Mouse (Mus musculus): ENCODE results near the gene Carm1. TPM values are rescaled to one million over a fixed set of nuclear protein-coding genes. Genes with fewer than 3 reads are reported as not detected.

Gene Carm1
- polyA plus RNA-seq, 1 experiment from 2014 or later, result 10.8 TPM

- no peak for ATAC-seq
- TF ChIP-seq EP300 (IDR thresholded peaks at IDR 0.05), result no peak
- TF ChIP-seq CTCF (IDR thresholded peaks at IDR 0.05), result no peak
- H3K4me3 ChIP-seq (ENCODE audit: low read depth, low read length), result no peak overlapping the region
- H3K36me3 ChIP-seq (ENCODE audit: insufficient read depth, low read length), result no peaks in the 10 kb centered on the region
- DNase-seq (ENCODE audit: low spot score), result no peak
- H3K9ac ChIP-seq (replicated peaks; ENCODE audit: low read depth), result no peak overlapping the region
- H3K9me3 ChIP-seq (ENCODE audit: low read length), result no peaks in the 10 kb centered on the region
- H3K27ac ChIP-seq (ENCODE audit: low read length), result no peak overlapping the region
- no peaks in the 10 kb centered on the region for H3K27me3 ChIP-seq (replicated peaks; ENCODE audit: insufficient read depth, low read length)
- WGBS, result 68% methylated on average over 3 of the region's 3 CpGs
- H3K4me1 ChIP-seq (ENCODE audit: insufficient read depth, low read depth, low read length), result no peaks in the 10 kb centered on the region
- no peak overlapping the region for H3K4me2 ChIP-seq (replicated peaks; ENCODE audit: low read depth, low read length)
Measured at GRCm38 (mm10) chr9:21600186-21600585, 53.5 kb downstream of the Carm1 start.

GRCm38 (mm10) chr9:21601073-21601472 is 54.4 kb downstream of the Carm1 start:
- no peak overlapping the region for H3K4me3 ChIP-seq (ENCODE audit: low read depth, low read length)
- H3K9me3 ChIP-seq (ENCODE audit: low read length), result no peaks in the 10 kb centered on the region
- no peaks in the 10 kb centered on the region for H3K4me1 ChIP-seq (ENCODE audit: insufficient read depth, low read depth, low read length)
- WGBS, result 64% methylated on average over 2 of the region's 2 CpGs
- no peak for TF ChIP-seq CTCF (IDR thresholded peaks at IDR 0.05)
- TF ChIP-seq EP300 (IDR thresholded peaks at IDR 0.05), result no peak
- no peak for ATAC-seq
- DNase-seq (ENCODE audit: low spot score), result no peak
- H3K27me3 ChIP-seq (replicated peaks; ENCODE audit: insufficient read depth, low read length), result no peaks in the 10 kb centered on the region
- H3K9ac ChIP-seq (replicated peaks; ENCODE audit: low read depth), result no peak overlapping the region
- H3K4me2 ChIP-seq (replicated peaks; ENCODE audit: low read depth, low read length), result no peak overlapping the region
- H3K27ac ChIP-seq (ENCODE audit: low read length), result no peak overlapping the region
- H3K36me3 ChIP-seq (ENCODE audit: insufficient read depth, low read length), result no peaks in the 10 kb centered on the region

- Histone ChIP-seq H3K4me2 (replicated peaks; ENCODE audit: low read depth, low read length) (no peak overlapping the region), H3K4me1 (ENCODE audit: insufficient read depth, low read depth, low read length) (no peaks in the 10 kb centered on the region), H3K4me3 (ENCODE audit: low read depth, low read length) (no peak overlapping the region), H3K27ac (ENCODE audit: low read length) (no peak overlapping the region), H3K27me3 (replicated peaks; ENCODE audit: insufficient read depth, low read length) (no peaks in the 10 kb centered on the region), H3K9me3 (ENCODE audit: low read length) (no peaks in the 10 kb centered on the region), H3K36me3 (ENCODE audit: insufficient read depth, low read length) (no peaks in the 10 kb centered on the region), H3K9ac (replicated peaks; ENCODE audit: low read depth) (no peak overlapping the region)
- ATAC-seq (peak; percentile 78), DNase-seq (ENCODE audit: low spot score) (peak; percentile 90)
- peak; percentile 87 for TF ChIP-seq CTCF (IDR thresholded peaks at IDR 0.05)
- TF ChIP-seq EP300 (IDR thresholded peaks at IDR 0.05), result no peak
- 48% methylated on average over 10 of the region's 10 CpGs for WGBS
Measured at GRCm38 (mm10) chr9:21601722-21602399, 55.2 kb downstream of the Carm1 start.

GRCm38 (mm10) chr9:21604119-21604518 is 57.4 kb downstream of the Carm1 start:
- Histone ChIP-seq H3K27ac (ENCODE audit: low read length) (no peak overlapping the region), H3K4me1 (ENCODE audit: insufficient read depth, low read depth, low read length) (no peaks in the 10 kb centered on the region), H3K9ac (replicated peaks; ENCODE audit: low read depth) (no peak overlapping the region), H3K9me3 (ENCODE audit: low read length) (no peaks in the 10 kb centered on the region), H3K4me3 (ENCODE audit: low read depth, low read length) (no peak overlapping the region), H3K4me2 (replicated peaks; ENCODE audit: low read depth, low read length) (no peak overlapping the region), H3K27me3 (replicated peaks; ENCODE audit: insufficient read depth, low read length) (no peaks in the 10 kb centered on the region), H3K36me3 (ENCODE audit: insufficient read depth, low read length) (no peaks in the 10 kb centered on the region)
- TF ChIP-seq EP300 (IDR thresholded peaks at IDR 0.05) (no peak), CTCF (IDR thresholded peaks at IDR 0.05) (0 out of 2 replicates have a peak, but pooled peaks have one; percentile 9)
- ATAC-seq (no peak), DNase-seq (ENCODE audit: low spot score) (no peak)
- 73% methylated on average over 5 of the region's 5 CpGs for WGBS

- Histone ChIP-seq H3K4me1 (ENCODE audit: insufficient read depth, low read depth, low read length) (no peaks in the 10 kb centered on the region), H3K9ac (replicated peaks; ENCODE audit: low read depth) (no peak overlapping the region), H3K4me3 (ENCODE audit: low read depth, low read length) (no peak overlapping the region), H3K9me3 (ENCODE audit: low read length) (no peaks in the 10 kb centered on the region), H3K27me3 (replicated peaks; ENCODE audit: insufficient read depth, low read length) (no peaks in the 10 kb centered on the region), H3K27ac (ENCODE audit: low read length) (no peak overlapping the region), H3K4me2 (replicated peaks; ENCODE audit: low read depth, low read length) (no peak overlapping the region), H3K36me3 (ENCODE audit: insufficient read depth, low read length) (no peaks in the 10 kb centered on the region)
- ATAC-seq, result no peak
- 72% methylated on average over 5 of the region's 5 CpGs for WGBS
- TF ChIP-seq EP300 (IDR thresholded peaks at IDR 0.05), result no peak
- TF ChIP-seq CTCF (IDR thresholded peaks at IDR 0.05), result no peak
- DNase-seq (ENCODE audit: low spot score), result no peak
Measured at GRCm38 (mm10) chr9:21605865-21606264, 59.2 kb downstream of the Carm1 start.

- H3K9ac ChIP-seq (replicated peaks; ENCODE audit: low read depth), result no peak overlapping the region
- no peak overlapping the region for H3K27ac ChIP-seq (ENCODE audit: low read length)
- no peaks in the 10 kb centered on the region for H3K9me3 ChIP-seq (ENCODE audit: low read length)
- no peaks in the 10 kb centered on the region for H3K4me1 ChIP-seq (ENCODE audit: insufficient read depth, low read depth, low read length)
- ATAC-seq, result no peak
- no peaks in the 10 kb centered on the region for H3K36me3 ChIP-seq (ENCODE audit: insufficient read depth, low read length)
- DNase-seq (ENCODE audit: low spot score), result no peak
- H3K27me3 ChIP-seq (replicated peaks; ENCODE audit: insufficient read depth, low read length), result no peaks in the 10 kb centered on the region
- H3K4me3 ChIP-seq (ENCODE audit: low read depth, low read length), result no peak overlapping the region
- no peak overlapping the region for H3K4me2 ChIP-seq (replicated peaks; ENCODE audit: low read depth, low read length)
- TF ChIP-seq EP300 (IDR thresholded peaks at IDR 0.05) (no peak), CTCF (IDR thresholded peaks at IDR 0.05) (no peak)
- WGBS, result 89% methylated on average over 1 of the region's 1 CpGs
Measured at GRCm38 (mm10) chr9:21606648-21607047, 60.0 kb downstream of the Carm1 start.
